Mouse (Mus musculus): ENCODE measurements around the gene Zkscan17.
"Not testable (repeated sequence)": the region's sequence is repeated elsewhere in the genome, so short reads cannot be mapped to it uniquely, and the experiment has no call there.

The Zkscan17 gene

GRCm38 (mm10) chr11:59526472-59527080 is at the start of gene Zkscan17:
Zkscan17 (minus strand) TSS chr11:59526751.
- no peak for DNase-seq

DNA sequence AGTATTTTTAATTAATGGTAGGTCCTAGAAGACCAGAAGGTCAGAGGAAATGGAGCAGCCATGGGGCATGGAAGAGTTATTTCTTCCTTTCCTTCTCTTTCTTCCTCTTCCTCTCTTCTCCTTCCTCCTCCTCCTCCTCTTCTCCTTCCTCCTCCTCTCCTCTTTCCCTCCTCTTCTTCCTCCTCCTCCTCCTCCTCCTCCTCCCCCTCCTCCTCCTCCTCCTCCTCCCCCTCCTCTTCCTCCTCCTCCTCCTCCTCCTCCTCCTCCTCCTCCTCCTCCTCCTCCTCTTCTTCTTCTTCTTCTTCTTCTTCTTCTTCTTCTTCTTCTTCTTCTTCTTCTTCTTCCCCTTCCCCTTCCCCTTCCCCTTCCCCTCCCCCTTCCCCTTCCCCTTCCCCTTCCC is 49.6 kb upstream of the Zkscan17 start, which contains the start of gene Olfr222:
Gene Olfr222 (minus strand): TSS at position 101 of the 400 bp plus-strand sequence.
- not testable (repeated sequence) for DNase-seq

GRCm38 (mm10) chr11:59575726-59576125 is 49.2 kb upstream of the Zkscan17 start:
- DNase-seq: no peak

- no peak for DNase-seq
Observed at GRCm38 (mm10) chr11:59569306-59569705, 42.8 kb upstream of the Zkscan17 start.

GRCm38 (mm10) chr11:59562837-59563236 is 36.3 kb upstream of the Zkscan17 start:
- DNase-seq: no peak

DNA sequence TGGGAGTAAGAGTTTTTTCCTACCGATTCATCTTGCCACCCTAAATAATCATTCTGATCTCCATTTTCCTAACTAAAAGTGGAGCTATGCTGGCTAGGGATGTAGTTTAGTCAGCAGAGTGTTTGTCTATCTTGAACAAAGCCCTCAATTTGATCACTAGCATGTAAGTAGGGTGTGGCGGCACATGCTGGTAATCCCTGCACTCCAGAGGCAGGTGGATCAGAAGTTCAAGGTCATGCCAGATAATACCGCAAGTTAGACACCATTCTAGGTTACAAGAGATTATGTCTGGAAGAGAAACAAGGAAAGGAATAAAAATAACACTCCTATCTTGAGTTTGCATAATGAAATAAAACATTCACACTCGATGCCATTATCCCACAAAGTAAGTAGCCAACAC is 35.8 kb upstream of the Zkscan17 start:
- no peak for DNase-seq

- DNase-seq: no peak
Observed at GRCm38 (mm10) chr11:59560906-59561305, 34.4 kb upstream of the Zkscan17 start.

GRCm38 (mm10) chr11:59554535-59554934 is 28.0 kb upstream of the Zkscan17 start:
- no peak for DNase-seq

- DNase-seq: no peak
Observed at GRCm38 (mm10) chr11:59554127-59554526, 27.6 kb upstream of the Zkscan17 start.

GRCm38 (mm10) chr11:59544005-59544404 is 17.5 kb upstream of the Zkscan17 start:
- peak; percentile 33 for DNase-seq

DNA sequence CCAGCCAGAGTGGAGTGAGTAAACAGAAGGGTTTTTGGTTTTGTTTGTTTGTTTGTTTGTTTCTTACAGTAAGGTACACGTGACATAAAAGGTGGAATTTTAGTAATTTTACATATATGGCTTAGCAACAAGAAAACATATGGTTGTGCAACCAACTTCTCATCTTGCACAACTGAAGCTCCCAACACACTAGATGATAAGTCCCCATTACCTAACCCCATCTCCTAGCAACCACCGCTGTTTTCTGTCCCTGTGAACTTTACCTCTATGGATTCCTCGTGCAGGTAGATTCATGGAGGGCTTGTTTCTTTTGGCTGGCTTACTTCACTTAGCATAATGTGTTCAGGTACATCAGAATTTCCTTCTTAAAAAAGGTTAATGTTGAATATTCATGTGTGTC is 16.8 kb upstream of the Zkscan17 start:
- no peak for DNase-seq

DNA sequence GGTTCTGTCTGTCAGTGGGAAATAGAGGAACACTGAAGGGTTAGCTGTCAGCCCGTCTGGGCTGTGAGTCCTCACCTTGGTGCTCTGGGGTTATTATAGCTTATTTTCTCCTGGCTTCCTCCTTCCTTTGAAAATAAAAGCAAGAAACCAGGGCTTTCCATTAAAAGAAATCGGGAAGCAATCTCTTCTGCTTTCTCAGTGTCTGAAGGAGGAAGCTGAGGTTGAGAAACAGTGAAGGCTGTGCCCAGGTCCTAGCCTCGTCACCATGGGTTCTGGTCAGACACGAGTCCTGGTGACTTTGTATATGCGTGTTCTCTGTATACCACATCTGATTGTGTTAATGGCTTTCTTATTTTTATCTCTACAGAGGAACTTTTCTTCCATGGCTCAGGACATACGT is 15.9 kb upstream of the Zkscan17 start:
- no peak for DNase-seq

DNA sequence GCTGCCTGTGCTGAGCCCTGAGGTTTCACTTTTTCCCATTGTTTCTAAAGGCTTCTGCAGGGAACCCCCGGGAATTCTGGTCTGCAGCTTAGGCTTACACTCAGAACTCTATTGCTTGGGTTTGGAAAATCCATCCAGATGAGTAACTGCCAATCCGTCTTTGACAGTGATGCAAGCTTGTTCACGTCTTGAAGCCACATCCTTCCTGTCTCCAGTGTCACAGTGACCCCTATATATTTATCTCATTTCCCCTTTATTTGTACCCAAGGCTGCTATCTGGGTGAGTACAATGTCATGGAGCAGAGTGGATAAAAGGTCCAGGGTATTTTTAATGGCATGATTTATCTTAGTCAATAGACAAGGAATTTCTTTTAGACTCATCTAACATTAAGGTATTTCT is 14.8 kb upstream of the Zkscan17 start, which contains the start of gene Nlrp3:
Gene Nlrp3 (plus strand): TSS at position 245 of the 400 bp plus-strand sequence.
- DNase-seq: no peak

- DNase-seq: no peak
Observed at GRCm38 (mm10) chr11:59540123-59540522, 13.6 kb upstream of the Zkscan17 start.

DNA sequence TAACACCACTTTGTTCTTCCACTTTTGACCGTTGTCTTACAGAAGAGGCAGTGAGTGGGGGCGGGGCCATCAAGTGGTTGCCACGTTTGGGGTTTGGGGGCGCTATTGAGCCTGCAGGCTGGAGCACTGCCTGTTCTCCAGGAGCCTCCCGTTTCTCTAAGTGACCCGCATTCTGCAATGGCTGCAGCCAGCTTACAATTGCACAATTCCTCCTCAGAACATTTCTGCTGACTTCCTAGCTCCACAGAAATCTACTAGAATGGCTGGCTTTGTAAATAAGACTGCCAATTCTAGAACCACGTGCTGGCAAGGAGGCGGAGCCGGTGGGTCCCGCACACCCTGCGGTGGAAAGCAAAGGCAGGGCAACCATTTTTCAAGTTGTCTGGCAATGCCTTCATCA is 11.8 kb upstream of the Zkscan17 start:
- DNase-seq: peak; percentile 36

- no peak for DNase-seq
Observed at GRCm38 (mm10) chr11:59537218-59538130, 10.9 kb upstream of the Zkscan17 start.

- DNase-seq: no peak
Observed at GRCm38 (mm10) chr11:59531562-59531961, 5.0 kb upstream of the Zkscan17 start.

GRCm38 (mm10) chr11:59530870-59531535 is 4.5 kb upstream of the Zkscan17 start:
- peak; percentile 55 for DNase-seq

DNA sequence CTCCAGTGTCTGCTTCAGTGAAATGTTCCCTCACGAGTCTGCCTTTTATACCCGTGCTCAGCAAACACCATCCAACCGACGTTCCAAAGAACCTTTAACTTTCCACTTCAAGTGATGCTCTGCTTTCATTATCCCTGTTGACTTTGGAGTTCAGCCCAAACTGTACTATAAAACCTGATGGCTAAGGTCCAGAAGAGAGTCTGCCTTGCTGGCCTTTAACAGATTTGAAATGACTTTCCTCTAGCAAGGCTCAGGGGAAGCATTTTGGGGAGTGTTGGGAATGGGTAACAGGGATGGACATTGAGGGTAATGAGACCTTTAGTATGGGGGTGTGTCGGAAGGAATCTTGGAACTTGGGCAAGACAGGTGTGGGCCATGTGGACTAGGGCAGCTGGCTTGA is 3.7 kb upstream of the Zkscan17 start:
- no peak for DNase-seq

- DNase-seq: peak; percentile 77
Observed at GRCm38 (mm10) chr11:59525237-59525636, 1.3 kb downstream of the Zkscan17 start.

DNA sequence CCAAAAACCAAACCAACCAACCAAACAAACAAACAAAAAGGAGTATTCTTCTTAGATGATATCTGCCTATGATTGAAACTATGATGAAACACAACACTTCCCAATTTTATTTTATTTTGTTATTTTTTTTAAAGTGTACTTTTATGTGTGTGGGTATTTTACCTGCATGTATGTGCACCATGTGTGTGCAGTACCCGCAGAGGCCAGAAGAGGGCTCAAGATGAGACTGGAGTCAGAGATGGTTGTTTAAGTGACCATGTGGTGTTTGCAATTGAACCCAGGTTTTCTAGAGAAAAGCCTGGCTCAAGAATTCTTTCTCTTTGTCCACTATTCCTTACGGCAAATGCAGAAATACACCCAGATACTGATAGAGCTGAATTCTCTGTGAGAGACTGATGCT is 2.4 kb downstream of the Zkscan17 start:
- no peak for DNase-seq

- no peak for DNase-seq
Observed at GRCm38 (mm10) chr11:59519741-59520495, 6.6 kb downstream of the Zkscan17 start.

DNA sequence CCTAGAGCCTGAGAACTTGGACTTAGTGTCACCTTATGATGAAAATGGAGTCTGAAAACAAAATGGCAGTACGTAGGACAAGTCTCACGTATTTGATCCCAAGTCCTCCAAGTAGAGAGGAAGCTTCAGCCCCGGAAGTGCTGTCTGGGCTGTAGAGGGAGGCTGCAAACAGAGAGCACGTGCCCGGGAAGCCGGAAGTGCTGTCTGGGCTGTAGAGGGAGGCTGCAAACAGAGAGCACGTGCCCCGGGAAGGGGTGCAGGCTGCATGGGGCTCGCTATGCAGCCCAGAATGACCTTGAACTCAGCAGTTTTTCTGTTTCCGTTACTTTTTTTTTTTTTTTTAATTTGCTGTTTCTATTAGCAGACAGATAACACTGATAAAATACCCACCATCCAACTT is 8.3 kb downstream of the Zkscan17 start:
- DNase-seq: no peak

All from right cerebral cortex, postnatal 25 days (tissue).